Mouse (Mus musculus): ENCODE data around the gene 6030445D17Rik.
A peak's percentile ranks its signal among the peaks of the same experiment; 100 is the strongest.

6030445D17Rik gene

DNA sequence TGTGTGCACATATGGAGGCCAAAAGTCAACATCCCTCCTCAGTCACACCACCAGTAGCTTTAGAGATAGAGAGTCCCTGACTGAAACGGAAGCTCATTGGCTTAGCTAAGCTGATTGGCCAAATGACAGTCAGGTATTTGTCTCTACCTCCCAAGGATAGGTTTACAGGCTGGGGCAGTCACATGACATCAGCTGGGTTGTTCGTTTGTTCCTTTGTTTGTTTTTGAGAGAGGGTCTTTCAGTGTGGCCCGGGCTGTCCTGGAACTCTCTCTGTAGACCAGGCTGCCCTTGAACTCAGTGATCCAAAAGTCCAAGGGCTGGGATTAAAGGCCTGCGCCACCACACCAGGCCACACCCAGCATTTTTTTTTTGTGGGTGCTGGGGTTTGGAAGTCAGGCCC is 844 bp upstream of the 6030445D17Rik start:
- DNase-seq, result no peak

GRCm38 (mm10) chr4:136461761-136462085 is 327 bp upstream of the 6030445D17Rik start:
- DNase-seq, result no peak

DNA sequence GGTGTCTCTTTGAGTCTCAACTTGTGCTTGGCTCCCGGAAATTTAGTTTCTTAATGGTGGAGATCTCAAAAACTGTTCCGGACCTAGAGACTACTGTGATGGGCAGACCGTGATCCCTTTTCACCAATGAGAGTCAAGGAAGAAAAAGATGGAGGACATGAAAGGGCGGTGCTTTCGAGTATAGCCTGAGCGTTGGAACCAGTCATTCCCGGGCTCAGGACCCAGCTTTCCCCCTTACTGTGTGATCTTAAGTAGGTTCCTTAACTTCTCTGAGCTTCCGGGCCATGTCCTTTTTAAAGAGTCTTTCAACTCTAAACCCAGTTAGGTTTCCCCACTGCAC is 759 bp downstream of the 6030445D17Rik start:
- peak; percentile 42 to 54 for DNase-seq

- DNase-seq, result no peak
Observed at GRCm38 (mm10) chr4:136463436-136463835, 1.4 kb downstream of the 6030445D17Rik start.

GRCm38 (mm10) chr4:136466226-136466625 is 4.2 kb downstream of the 6030445D17Rik start:
- DNase-seq, result peak; percentile 80 to 86

DNA sequence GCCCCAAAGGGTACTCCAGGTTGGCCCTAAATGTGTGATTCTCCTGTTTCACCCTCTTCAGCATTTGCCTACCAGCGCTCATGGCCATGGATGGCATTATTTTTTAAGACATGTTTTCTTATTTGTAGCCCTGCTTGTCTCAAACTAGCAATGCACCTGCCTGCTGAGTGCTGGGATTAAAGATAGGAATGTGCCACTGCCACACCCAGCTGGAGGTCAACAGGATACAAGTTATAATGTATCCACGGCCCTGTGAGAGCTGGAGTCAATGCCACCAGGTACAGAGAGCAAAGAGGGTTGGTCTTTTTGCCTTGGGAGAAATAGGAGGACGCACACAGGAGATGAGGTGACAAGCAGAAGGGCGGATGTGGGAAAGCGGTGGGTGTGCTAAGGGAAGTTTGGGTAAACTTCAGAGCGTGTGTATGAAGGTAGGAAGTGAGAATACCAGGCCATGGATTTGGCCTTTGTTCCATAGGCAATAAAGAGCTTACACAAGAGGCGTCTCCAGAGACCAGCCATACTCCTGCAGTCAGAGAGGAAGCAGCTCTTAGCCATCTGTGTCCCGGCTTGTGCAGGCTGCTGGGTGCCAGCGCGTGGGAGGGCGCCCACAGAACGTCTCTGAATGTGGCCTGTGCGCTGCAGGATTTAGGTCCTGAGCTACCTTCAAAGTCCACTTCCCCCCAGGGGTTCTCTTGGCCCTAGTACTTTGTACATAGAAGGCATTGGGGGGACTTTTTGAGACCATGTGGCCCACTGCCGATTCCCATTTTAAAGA is 6.7 kb downstream of the 6030445D17Rik start:
- DNase-seq, result peak; percentile 33 to 42

- DNase-seq, result peak; percentile 95 to 98
Observed at GRCm38 (mm10) chr4:136469371-136469903, 7.4 kb downstream of the 6030445D17Rik start, which contains the start of gene Luzp1. Gene Luzp1, plus strand, starts transcription at chr4:136469761.

DNA sequence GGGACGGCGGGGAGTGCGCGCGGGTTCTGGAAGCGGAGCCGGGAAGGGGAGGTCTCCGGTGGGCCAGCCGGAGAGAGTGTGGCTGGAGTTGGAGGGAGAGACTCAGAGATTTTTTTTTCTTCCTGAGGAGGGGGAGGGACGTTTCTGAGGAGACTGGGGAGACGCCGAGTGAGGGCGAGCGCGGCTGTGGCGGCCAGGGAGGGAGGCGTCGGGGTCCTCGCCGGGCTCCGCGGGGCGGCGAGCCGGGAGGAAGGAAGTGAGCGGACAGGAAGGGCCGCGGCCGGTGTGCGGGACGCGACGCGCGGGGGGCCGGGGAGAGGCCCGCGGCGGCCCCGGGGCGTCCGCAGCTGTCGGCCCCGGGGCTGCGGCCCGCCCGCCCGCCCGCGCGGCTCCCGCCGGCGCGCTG is 7.9 kb downstream of the 6030445D17Rik start:
- no peak for DNase-seq

DNA sequence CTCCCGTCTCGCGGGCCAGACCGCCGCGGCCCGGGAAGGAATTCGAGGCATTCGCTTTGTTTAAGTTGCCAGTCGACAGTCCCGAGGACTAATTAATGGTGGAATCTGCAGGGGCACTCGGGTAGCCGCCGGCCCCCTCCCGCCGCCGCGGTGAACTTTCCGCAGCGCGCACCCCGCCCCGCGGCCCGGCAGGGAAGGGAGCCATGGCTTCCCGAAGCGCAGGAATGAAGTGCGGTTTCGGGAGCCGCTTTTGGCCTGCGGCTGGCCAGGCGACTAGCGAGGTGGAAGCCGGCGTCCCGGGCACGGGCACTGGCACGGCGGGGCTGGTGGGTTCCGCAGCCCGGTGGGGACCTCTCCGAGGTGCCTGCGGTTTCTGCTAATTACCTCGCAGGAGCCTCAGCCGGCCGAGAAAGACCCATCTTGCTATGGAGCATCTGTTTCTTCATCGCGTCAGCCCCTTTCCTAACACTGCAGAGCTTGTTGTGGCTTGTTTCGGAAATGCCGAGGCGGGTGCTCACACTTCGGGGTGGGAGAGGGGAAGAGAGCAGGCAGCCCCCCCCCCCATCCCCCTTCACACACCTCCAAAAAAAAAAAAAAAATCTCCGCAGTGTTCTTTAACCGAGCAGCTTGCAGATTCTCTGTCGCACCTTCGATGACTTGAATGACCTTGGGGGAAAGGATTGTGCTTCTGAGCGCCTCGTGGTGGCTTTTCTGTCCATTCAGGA is 8.5 kb downstream of the 6030445D17Rik start:
- peak; percentile 54 to 71 for DNase-seq

- no peak for DNase-seq
Observed at GRCm38 (mm10) chr4:136476692-136477091, 14.6 kb downstream of the 6030445D17Rik start.

- DNase-seq, result no peak
Observed at GRCm38 (mm10) chr4:136486549-136486948, 24.5 kb downstream of the 6030445D17Rik start.

DNA sequence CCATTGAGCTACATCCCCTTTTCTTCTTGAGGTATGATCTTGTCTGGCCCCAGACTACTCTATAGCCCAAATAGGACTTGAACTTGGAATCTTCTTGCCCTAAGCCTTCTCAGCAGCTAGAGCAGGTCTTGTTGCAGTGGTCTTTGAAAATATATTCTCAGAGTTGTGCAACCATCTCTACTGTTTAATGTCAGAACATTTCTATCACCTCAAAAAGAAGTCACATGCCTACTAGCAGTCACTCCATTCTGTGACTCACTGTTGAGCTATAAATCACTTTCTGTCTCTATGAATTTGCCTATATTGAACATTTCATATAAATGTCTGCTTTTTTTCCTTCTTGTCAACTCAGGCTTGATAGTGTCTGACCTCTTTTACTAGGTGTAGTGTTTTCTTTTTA is 33.9 kb downstream of the 6030445D17Rik start:
- no peak for DNase-seq

DNA sequence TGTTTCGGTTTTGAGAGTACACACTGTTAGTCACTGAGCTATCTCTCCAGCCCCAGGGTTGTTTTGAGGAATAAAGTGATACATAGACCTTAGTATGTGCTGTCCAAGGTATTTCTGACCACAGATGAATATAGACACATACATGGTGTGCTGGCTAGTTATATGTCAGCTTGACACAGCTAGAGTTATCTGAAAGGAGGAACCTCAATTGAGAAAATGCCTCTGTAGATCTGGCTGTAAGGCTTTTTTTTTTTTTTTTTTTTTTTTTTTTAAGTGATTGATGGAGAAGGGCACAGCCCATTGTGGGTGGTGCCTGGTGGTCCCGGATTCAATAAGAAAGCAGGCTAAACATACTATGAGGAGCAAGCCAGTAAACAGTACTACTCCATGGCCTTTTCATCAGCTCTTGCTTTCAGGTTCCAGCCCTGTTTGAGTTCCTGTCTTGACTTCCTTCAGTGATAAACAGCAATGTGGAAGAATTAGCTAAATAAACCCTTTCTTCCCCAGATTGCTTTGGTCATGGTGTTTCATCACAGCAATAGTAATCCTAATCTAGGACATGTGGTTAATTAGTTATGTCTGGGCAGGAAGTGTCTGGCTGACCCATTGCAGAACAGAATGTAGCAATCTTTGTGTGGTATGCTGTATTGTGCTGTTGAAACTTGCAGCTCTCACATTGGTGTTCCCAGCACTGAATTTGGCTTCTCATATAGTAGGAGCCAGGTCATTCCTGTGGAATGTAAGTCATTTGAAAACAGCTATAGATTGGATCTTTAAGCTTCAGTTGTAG is 43.6 kb downstream of the 6030445D17Rik start:
- no peak for DNase-seq

GRCm38 (mm10) chr4:136509857-136510256 is 47.8 kb downstream of the 6030445D17Rik start:
- peak in 1 of 2 experiments; percentile 34 for DNase-seq

- no peak for DNase-seq
Observed at GRCm38 (mm10) chr4:136511708-136512107, 49.7 kb downstream of the 6030445D17Rik start.

- DNase-seq, result no peak
Observed at GRCm38 (mm10) chr4:136512905-136513304, 50.9 kb downstream of the 6030445D17Rik start.
